Mouse (Mus musculus): ENCODE measurements around the gene Srsf3. TPM values are rescaled to one million over a fixed set of nuclear protein-coding genes. Genes with fewer than 3 reads are reported as not detected.
"Not testable (repeated sequence)": the region's sequence is repeated elsewhere in the genome, so short reads cannot be mapped to it uniquely, and the experiment has no call there.

Srsf3 gene
- polyA plus RNA-seq, 1 experiment from 2014 or later, result 425 TPM

DNA sequence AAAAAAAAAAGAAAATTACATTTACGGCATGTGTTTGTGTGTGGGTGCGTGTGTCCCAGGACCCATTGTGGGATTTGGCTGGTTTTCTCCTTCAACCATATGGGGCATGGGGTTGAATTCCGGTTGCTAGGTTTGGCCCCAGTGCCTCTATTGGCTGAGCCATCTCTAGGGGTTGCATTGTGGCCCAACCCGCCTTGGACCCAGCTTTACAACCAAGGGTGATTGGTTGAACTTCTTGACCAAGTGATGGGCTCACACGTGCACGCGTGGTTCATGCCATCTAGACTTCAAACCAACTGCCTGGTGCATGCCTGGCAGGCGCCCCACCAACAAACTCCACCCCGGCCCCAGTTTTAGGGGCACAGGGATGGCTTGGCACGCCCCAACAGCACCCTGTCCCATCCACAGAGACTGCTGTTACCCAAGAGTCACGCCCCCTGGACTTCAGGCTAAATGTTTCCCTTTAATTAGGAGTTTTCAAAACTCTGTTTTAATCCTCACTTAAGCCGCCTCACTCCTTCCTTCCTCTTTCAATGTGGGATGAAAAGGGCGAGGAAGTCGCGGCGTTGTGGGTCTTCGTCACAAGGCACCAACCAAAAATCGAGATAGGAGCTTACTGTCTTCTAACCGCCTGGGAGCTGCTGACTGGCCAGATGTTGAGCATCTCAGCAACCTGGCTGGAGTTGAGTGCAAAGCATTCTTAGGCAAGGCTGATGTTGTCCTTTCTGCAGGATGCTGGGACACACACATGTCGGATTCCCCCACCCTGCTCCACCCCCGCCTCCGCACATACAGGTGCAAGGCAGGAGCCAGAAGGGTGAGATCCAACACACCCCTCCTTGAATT, 8.2 kb upstream of the Srsf3 start:
- Histone ChIP-seq H3K9ac (ENCODE audit: low read depth, low read length) (no peak overlapping the region), H3K4me1 (ENCODE audit: control insufficient read depth, insufficient read depth, low read length) (no peaks in the 10 kb centered on the region), H3K27me3 (ENCODE audit: control insufficient read depth, insufficient read depth, low read depth, low read length) (no peaks in the 10 kb centered on the region), H3K9me3 (replicated peaks; ENCODE audit: control insufficient read depth, low read length, poor library complexity, severe bottlenecking) (no peaks in the 10 kb centered on the region), H3K4me3 (ENCODE audit: low read depth, low read length) (no peak overlapping the region), H3K4me2 (ENCODE audit: low read length) (no peak overlapping the region), H3K27ac (ENCODE audit: low read length) (no peak overlapping the region), H3K36me3 (ENCODE audit: control insufficient read depth, insufficient read depth, low read length) (no peaks in the 10 kb centered on the region)
- WGBS, result 42% methylated on average over 22 of the region's 22 CpGs
- no peak for ATAC-seq

DNA sequence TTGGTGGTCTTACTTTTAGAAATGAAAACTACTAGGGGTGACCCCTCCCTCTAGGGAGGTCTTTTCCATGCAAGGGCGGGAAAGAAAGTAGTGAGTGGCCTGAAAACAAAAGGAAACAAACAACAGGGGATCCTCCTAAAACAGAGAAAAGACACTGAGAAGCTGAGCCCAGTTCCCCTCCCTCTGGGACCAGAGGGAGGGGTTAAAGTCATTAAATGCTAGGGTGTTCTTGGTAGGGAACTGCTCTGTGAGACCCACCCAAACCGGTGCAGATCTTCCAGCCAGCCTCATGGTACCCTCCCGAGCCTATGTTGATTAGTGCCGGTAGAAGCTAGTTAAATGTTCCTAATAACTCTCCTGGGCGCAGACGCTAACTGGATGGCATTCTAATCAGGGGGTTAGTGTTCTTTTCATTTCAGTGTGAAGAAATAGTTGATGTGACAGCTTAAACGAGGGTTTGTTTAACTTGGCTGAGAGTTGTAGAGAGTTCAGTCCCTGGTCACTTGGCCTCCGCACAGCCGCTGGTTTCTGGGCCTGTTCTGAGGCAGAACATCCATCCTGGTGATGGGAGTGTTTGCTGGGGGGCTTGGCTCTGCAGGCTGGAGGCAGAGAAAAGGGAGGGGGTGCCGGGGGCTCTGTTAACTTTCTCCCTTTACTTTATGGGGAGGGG, 7.4 kb upstream of the Srsf3 start:
- Histone ChIP-seq H3K4me1 (ENCODE audit: control insufficient read depth, insufficient read depth, low read length) (no peaks in the 10 kb centered on the region), H3K4me2 (ENCODE audit: low read length) (no peak overlapping the region), H3K9ac (ENCODE audit: low read depth, low read length) (no peak overlapping the region), H3K27ac (ENCODE audit: low read length) (no peak overlapping the region), H3K27me3 (ENCODE audit: control insufficient read depth, insufficient read depth, low read depth, low read length) (no peaks in the 10 kb centered on the region), H3K36me3 (ENCODE audit: control insufficient read depth, insufficient read depth, low read length) (no peaks in the 10 kb centered on the region), H3K4me3 (ENCODE audit: low read depth, low read length) (no peak overlapping the region), H3K9me3 (replicated peaks; ENCODE audit: control insufficient read depth, low read length, poor library complexity, severe bottlenecking) (no peaks in the 10 kb centered on the region)
- WGBS, result 23% methylated on average over 10 of the region's 10 CpGs
- no peak for ATAC-seq

DNA sequence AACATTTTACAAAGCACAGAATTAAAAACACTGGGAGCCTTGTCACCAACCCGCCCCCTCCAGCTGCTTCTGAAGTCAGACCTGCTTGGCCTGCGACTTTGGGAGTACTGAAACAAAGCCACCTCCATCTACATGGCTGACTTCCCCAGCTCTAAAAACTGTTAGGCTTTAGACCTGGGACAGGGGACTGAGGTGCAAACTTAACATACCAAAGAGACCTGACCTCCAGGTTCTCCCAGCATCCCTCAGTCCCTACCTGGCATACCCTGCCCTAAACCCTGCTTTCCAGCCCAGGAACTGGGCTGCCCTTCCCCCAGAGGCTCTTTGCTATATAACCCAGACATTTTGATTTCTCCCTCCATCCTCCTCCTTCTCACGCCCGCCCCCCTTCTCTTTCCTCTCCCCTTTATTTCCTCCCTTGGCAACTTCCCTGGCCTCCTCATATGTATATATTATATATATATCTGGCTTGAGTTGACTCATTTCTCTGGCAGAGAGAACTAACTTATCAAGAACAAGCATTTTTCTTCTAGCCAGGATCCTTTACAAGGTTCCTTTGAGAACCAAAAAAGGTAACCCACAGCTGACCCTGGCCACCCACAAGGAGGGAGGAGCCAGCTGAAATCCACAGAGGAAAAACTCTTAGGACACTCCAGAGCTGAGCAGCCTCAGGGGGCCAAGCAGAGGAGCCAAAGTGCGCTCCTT, 5.6 kb upstream of the Srsf3 start:
- 53% methylated on average over 5 of the region's 5 CpGs for WGBS
- H3K4me2 ChIP-seq (ENCODE audit: low read length), result no peak overlapping the region
- H3K9ac ChIP-seq (ENCODE audit: low read depth, low read length), result no peak overlapping the region
- H3K36me3 ChIP-seq (ENCODE audit: control insufficient read depth, insufficient read depth, low read length), result no peaks in the 10 kb centered on the region
- H3K4me1 ChIP-seq (ENCODE audit: control insufficient read depth, insufficient read depth, low read length), result peaks cover 6% of the 10 kb centered on the region
- H3K27me3 ChIP-seq (ENCODE audit: control insufficient read depth, insufficient read depth, low read depth, low read length), result no peaks in the 10 kb centered on the region
- H3K4me3 ChIP-seq (ENCODE audit: low read depth, low read length), result no peak overlapping the region
- H3K9me3 ChIP-seq (replicated peaks; ENCODE audit: control insufficient read depth, low read length, poor library complexity, severe bottlenecking), result no peaks in the 10 kb centered on the region
- H3K27ac ChIP-seq (ENCODE audit: low read length), result no peak overlapping the region
- no peak for ATAC-seq

DNA sequence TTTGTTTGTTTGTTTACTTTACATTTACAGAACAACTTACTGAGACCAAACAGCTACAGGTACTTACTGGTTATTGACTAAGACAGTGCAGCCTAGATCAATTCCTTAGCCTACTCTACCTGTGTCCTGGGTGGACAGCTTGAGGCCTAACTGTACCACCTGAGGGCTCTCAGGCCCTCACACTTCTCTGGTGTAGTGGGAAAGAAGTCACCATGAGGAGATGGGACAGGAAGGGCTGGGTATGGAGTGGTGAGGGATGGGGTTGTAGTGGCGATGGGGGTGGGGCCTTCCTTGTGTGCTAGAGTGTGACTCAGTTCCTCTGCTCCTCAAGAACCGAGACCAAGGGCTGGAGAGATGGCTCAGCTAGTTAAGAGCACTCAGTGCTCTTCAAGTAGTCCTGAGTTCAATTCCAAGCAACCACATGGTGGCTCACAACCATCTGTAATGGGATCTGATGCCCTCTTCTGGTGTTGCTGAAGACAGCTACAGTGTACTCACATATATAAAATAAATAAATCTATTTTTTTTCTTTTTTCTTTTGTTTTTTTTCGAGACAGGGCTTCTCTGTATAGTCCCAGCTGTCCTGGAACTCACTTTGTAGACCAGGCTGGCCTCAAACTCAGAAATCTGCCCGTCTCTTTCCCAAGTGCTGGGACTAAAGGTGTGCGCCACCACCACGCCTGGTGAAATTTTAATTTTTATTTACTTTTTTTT, 1.9 kb upstream of the Srsf3 start:
- H3K27ac ChIP-seq (ENCODE audit: low read length), result no peak overlapping the region
- H3K27me3 ChIP-seq (ENCODE audit: control insufficient read depth, insufficient read depth, low read depth, low read length), result no peaks in the 10 kb centered on the region
- H3K4me3 ChIP-seq (ENCODE audit: low read depth, low read length), result no peak overlapping the region
- H3K4me2 ChIP-seq (ENCODE audit: low read length), result no peak overlapping the region
- H3K36me3 ChIP-seq (ENCODE audit: control insufficient read depth, insufficient read depth, low read length), result no peaks in the 10 kb centered on the region
- H3K9me3 ChIP-seq (replicated peaks; ENCODE audit: control insufficient read depth, low read length, poor library complexity, severe bottlenecking), result no peaks in the 10 kb centered on the region
- 92% methylated on average over 6 of the region's 6 CpGs for WGBS
- no peak for ATAC-seq
- H3K9ac ChIP-seq (ENCODE audit: low read depth, low read length), result no peak overlapping the region
- H3K4me1 ChIP-seq (ENCODE audit: control insufficient read depth, insufficient read depth, low read length), result peaks cover 11% of the 10 kb centered on the region

DNA sequence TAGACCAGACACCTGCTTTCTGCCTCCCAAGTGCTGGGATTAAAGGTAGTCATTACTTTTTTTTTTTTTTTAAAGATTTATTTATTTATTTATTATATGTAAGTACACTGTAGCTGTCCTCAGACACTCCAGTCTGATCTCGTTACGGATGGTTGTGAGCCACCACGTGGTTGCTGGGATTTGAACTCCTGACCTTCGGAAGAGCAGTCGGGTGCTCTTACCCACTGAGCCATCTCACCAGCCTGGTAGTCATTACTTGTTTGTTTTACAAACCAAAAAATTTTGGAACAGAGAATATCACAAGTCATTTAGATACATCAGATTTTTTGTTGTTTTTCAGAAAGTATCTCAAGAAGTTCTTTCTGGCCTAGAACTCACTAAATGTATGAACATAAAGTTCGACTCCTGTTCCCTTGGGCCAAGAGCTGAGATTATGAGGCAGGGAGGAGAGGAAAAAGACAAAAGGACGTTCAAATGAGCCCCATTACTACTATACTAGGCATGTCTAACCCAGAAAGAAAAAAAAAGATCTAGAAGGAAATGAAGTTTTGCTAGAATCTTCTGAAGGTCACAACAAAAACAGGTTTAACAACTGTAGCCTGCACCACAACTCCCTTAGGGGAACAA, 1.2 kb upstream of the Srsf3 start:
- Histone ChIP-seq H3K4me3 (ENCODE audit: low read depth, low read length) (peak overlapping the region; percentile 77), H3K9ac (ENCODE audit: low read depth, low read length) (peak overlapping the region; percentile 70), H3K27ac (ENCODE audit: low read length) (peak overlapping the region; percentile 92), H3K4me2 (ENCODE audit: low read length) (peak overlapping the region; percentile 78), H3K4me1 (ENCODE audit: control insufficient read depth, insufficient read depth, low read length) (peaks cover 16% of the 10 kb centered on the region)
- not testable (repeated sequence) for H3K36me3 ChIP-seq (ENCODE audit: control insufficient read depth, insufficient read depth, low read length); H3K9me3 ChIP-seq (replicated peaks; ENCODE audit: control insufficient read depth, low read length, poor library complexity, severe bottlenecking); H3K27me3 ChIP-seq (ENCODE audit: control insufficient read depth, insufficient read depth, low read depth, low read length); ATAC-seq
- 66% methylated on average over 7 of the region's 7 CpGs for WGBS

DNA sequence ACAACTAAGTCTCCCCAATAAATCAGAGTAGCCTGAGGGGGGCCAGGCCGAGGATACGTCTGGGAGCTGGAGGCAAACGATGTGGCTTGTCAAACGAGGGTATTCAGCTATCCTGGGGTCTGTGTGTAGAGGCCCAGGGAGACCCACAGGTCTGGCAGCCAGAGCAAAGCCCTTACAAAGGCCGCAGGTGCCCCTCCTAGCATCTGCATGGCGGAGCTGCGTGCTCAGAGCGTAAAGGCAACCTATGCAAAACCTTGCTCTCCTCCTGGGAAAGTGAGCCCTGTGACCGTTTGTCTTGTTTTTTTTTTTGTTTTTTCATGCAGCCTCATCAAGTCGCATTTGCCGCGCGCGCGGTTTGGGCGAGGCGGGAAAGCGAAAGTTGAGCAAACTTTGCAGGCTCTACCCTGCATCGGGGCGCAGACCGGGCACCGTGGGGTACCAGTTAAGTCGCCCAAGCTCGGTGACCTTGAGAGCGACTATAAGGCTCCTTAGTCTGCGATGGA, 606 bp upstream of the Srsf3 start:
- Histone ChIP-seq H3K4me1 (ENCODE audit: control insufficient read depth, insufficient read depth, low read length) (peaks cover 22% of the 10 kb centered on the region), H3K4me3 (ENCODE audit: low read depth, low read length) (peak overlapping the region; percentile 77)

DNA sequence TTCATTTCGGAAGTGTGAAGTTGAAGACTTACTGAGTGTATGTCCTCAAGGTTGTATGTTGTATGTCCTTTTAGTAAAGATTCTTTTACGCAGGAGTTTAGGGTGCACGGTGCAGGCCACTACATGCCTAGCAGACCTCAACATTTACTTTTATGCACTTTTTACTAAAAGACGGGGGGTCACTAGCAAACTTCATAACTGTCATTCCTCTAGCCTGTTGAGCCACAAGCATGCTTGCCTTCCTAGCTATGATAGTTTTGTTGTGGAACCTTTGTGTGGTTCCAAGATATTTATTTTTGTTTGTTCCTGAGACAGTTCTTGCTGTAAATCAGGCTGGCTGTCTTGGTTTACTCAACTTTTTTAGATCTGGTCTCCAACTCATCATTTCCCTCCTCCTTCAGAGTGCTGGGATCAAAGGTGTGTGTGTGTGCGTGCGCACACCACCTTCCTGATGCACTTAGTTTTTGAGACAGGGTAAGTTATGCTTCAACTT, 1.2 kb downstream of the Srsf3 start:
- Histone ChIP-seq H3K4me1 (ENCODE audit: control insufficient read depth, insufficient read depth, low read length) (peaks cover 34% of the 10 kb centered on the region), H3K4me3 (ENCODE audit: low read depth, low read length) (peak overlapping the region; percentile 77), H3K36me3 (ENCODE audit: control insufficient read depth, insufficient read depth, low read length) (peaks cover 10% of the 10 kb centered on the region), H3K27ac (ENCODE audit: low read length) (peak overlapping the region; percentile 92), H3K27me3 (ENCODE audit: control insufficient read depth, insufficient read depth, low read depth, low read length) (no peaks in the 10 kb centered on the region), H3K9me3 (replicated peaks; ENCODE audit: control insufficient read depth, low read length, poor library complexity, severe bottlenecking) (no peaks in the 10 kb centered on the region), H3K4me2 (ENCODE audit: low read length) (peak overlapping the region; percentile 98), H3K9ac (ENCODE audit: low read depth, low read length) (peak overlapping the region; percentile 91)
- no peak for ATAC-seq
- 0% methylated on average over 6 of the region's 6 CpGs for WGBS

More for the DNA sequence above, 606 bp upstream of the Srsf3 start:
- H3K9me3 ChIP-seq (replicated peaks; ENCODE audit: control insufficient read depth, low read length, poor library complexity, severe bottlenecking), result no peaks in the 10 kb centered on the region
- ATAC-seq, result no peak
- H3K9ac ChIP-seq (ENCODE audit: low read depth, low read length), result peak overlapping the region; percentile 70
- peak overlapping the region; percentile 78 for H3K4me2 ChIP-seq (ENCODE audit: low read length)
- WGBS, result 0% methylated on average over 26 of the region's 26 CpGs
- H3K27ac ChIP-seq (ENCODE audit: low read length), result peak overlapping the region; percentile 92
- H3K27me3 ChIP-seq (ENCODE audit: control insufficient read depth, insufficient read depth, low read depth, low read length), result no peaks in the 10 kb centered on the region
- peaks cover 5% of the 10 kb centered on the region for H3K36me3 ChIP-seq (ENCODE audit: control insufficient read depth, insufficient read depth, low read length)

DNA sequence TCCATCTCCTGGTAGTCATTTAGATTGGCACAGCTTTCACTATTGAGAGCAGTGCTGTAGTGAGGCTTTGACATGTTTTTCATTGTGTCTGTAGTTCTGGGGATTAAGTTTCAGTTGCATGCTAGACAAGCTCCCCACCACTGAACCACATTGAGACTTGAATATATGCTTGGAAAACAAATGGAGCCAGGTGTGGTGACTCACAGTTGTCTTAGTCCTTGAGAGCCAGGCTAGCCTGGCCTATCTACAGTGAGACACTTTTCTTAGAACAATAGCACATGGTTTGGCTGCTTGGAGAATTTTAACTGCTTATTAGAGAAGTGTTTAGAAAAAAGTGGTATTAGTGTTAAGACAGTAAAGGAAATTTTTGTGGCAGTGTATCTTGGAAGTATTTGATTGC, 1.8 kb downstream of the Srsf3 start:
- peak overlapping the region; percentile 98 for H3K4me2 ChIP-seq (ENCODE audit: low read length)
- H3K4me1 ChIP-seq (ENCODE audit: control insufficient read depth, insufficient read depth, low read length), result peaks cover 35% of the 10 kb centered on the region
- peak overlapping the region; percentile 91 for H3K9ac ChIP-seq (ENCODE audit: low read depth, low read length)
- peak overlapping the region; percentile 77 for H3K4me3 ChIP-seq (ENCODE audit: low read depth, low read length)
- ATAC-seq, result no peak
- no peaks in the 10 kb centered on the region for H3K9me3 ChIP-seq (replicated peaks; ENCODE audit: control insufficient read depth, low read length, poor library complexity, severe bottlenecking)
- peaks cover 11% of the 10 kb centered on the region for H3K36me3 ChIP-seq (ENCODE audit: control insufficient read depth, insufficient read depth, low read length)
- H3K27me3 ChIP-seq (ENCODE audit: control insufficient read depth, insufficient read depth, low read depth, low read length), result no peaks in the 10 kb centered on the region
- no peak overlapping the region for H3K27ac ChIP-seq (ENCODE audit: low read length)

Measured in midbrain, embryonic 16.5 days (tissue).